Mouse (Mus musculus): ENCODE measurements around the gene Ttc16. TPM values are rescaled to one million over a fixed set of nuclear protein-coding genes. Genes with fewer than 3 reads are reported as not detected.
A peak's percentile ranks its signal among the peaks of the same experiment; 100 is the strongest.

Ttc16 gene
- total RNA-seq, 2 experiments from 2014 or later: 0.40 to 0.52 TPM

DNA sequence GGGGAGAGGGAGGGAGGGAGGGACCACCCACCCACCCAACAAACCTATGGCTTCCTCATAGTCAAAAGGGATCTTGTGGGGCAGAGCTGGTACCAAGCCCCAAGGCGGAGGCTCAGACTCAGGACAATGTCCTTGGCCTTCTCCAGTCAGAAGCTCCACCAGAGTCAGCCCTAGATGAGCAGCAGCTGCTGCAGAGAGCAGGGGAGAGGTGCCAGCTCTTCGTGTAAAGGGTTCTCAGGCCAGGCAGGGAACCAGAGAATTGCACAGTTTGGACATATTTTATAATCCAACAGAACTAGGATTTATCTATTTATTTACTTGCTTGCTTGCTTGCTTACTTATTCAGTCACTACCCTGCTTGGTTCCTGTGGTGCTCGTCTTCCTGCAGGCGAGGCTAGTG lies 36.1 kb downstream of the Ttc16 start:
- no peak overlapping the region for H3K4me3 ChIP-seq
- H3K27ac ChIP-seq: no peak overlapping the region
- no peak for TF ChIP-seq CTCF (IDR thresholded peaks at IDR 0.05)
- no peak for DNase-seq (ENCODE audit: extremely low spot score in 1 of 2, low spot score in 2 of 2)
- intact Hi-C loops (cut with DNase I): no loop called here

- Histone ChIP-seq H3K27ac (no peak overlapping the region), H3K4me3 (no peak overlapping the region)
- intact Hi-C loops (cut with DNase I): no loop called here
- TF ChIP-seq CTCF (IDR thresholded peaks at IDR 0.05): no peak
- DNase-seq (ENCODE audit: extremely low spot score in 1 of 2, low spot score in 2 of 2): no peak
Measured at GRCm38 (mm10) chr2:32737008-32737407, 38.4 kb downstream of the Ttc16 start.

- no peak for TF ChIP-seq CTCF (IDR thresholded peaks at IDR 0.05)
- H3K4me3 ChIP-seq: no peak overlapping the region
- no peak for DNase-seq (ENCODE audit: extremely low spot score in 1 of 2, low spot score in 2 of 2)
- H3K27ac ChIP-seq: no peak overlapping the region
- intact Hi-C loops (cut with DNase I): no loop called here
Measured at GRCm38 (mm10) chr2:32736306-32736829, 39.1 kb downstream of the Ttc16 start.

DNA sequence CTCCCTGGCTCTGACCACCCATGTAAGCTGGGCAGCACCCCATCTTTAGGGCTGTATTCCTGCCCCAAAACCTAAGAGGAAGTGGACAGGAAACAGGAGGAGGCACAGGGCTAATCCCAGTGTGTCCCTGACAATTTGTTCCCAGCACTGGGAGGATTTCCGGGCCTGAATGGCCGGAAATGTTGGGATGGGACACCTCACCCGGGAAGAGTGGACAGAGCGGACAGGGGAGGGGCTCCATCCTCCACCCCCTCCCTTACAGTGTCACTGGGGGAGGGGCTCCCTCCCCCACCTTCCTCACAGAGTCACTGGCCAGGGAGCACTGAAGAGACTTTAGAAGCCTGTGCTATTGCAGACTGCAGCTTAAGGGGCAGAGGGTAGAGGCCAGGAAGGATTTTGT lies 40.5 kb downstream of the Ttc16 start:
- H3K27ac ChIP-seq: peak overlapping the region; percentile 50; the same call in 1 of the 2 replicates
- TF ChIP-seq CTCF (IDR thresholded peaks at IDR 0.05): no peak
- intact Hi-C loops (cut with DNase I): no loop called here
- no peak for DNase-seq (ENCODE audit: extremely low spot score in 1 of 2, low spot score in 2 of 2)
- H3K4me3 ChIP-seq: no peak overlapping the region

GRCm38 (mm10) chr2:32734480-32734879 lies 41.0 kb downstream of the Ttc16 start:
- no peak overlapping the region for H3K27ac ChIP-seq
- no peak for TF ChIP-seq CTCF (IDR thresholded peaks at IDR 0.05)
- intact Hi-C loops (cut with DNase I): no loop called here
- no peak for DNase-seq (ENCODE audit: extremely low spot score in 1 of 2, low spot score in 2 of 2)
- no peak overlapping the region for H3K4me3 ChIP-seq

- DNase-seq (ENCODE audit: extremely low spot score in 1 of 2, low spot score in 2 of 2): no peak
- no peak overlapping the region for H3K4me3 ChIP-seq
- intact Hi-C loops (cut with DNase I): no loop called here
- no peak overlapping the region for H3K27ac ChIP-seq
- TF ChIP-seq CTCF (IDR thresholded peaks at IDR 0.05): no peak
Measured at GRCm38 (mm10) chr2:32732695-32733094, 42.7 kb downstream of the Ttc16 start.

- no peak for DNase-seq (ENCODE audit: extremely low spot score in 1 of 2, low spot score in 2 of 2)
- intact Hi-C loops (cut with DNase I): no loop called here
- Histone ChIP-seq H3K27ac (no peak overlapping the region), H3K4me3 (no peak overlapping the region)
- no peak for TF ChIP-seq CTCF (IDR thresholded peaks at IDR 0.05)
Measured at GRCm38 (mm10) chr2:32731911-32732310, 43.5 kb downstream of the Ttc16 start.

GRCm38 (mm10) chr2:32730854-32731253 lies 44.6 kb downstream of the Ttc16 start:
- intact Hi-C loops (cut with DNase I): no loop called here
- Histone ChIP-seq H3K4me3 (no peak overlapping the region), H3K27ac (no peak overlapping the region)
- no peak for TF ChIP-seq CTCF (IDR thresholded peaks at IDR 0.05)
- DNase-seq (ENCODE audit: extremely low spot score in 1 of 2, low spot score in 2 of 2): no peak

GRCm38 (mm10) chr2:32729547-32729946 lies 45.9 kb downstream of the Ttc16 start:
- intact Hi-C loops (cut with DNase I): no loop called here
- TF ChIP-seq CTCF (IDR thresholded peaks at IDR 0.05): no peak
- H3K4me3 ChIP-seq: no peak overlapping the region
- H3K27ac ChIP-seq: no peak overlapping the region; the same call in 1 of the 2 replicates
- no peak for DNase-seq (ENCODE audit: extremely low spot score in 1 of 2, low spot score in 2 of 2)

DNA sequence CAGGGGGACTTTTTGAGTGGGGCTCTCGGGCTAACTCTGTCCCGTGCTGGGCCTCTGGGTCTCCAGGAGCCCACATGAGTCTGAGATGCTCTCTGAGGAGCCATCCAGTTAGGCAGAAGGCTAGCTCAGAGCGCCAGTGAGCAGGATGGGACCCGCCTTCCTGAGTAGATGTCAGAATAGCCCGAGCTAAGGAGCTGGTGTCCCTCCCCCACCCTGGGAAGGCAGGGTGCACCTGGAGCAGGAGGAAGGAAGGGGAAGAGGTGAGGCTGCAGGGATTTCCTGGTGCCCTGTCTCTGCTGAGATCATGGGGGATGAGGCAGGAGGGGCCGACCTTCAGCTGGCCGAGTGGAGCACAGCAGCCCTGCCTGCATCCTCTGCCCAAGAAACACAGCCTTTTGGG lies 47.0 kb downstream of the Ttc16 start:
- H3K4me3 ChIP-seq: peak overlapping the region; percentile 47
- no peak for DNase-seq (ENCODE audit: extremely low spot score in 1 of 2, low spot score in 2 of 2)
- intact Hi-C loops (cut with DNase I): no loop called here
- 0 out of 2 replicates have a peak overlapping the region, but pooled peaks have one; percentile 3 for H3K27ac ChIP-seq
- TF ChIP-seq CTCF (IDR thresholded peaks at IDR 0.05): no peak

- intact Hi-C loops (cut with DNase I): no loop called here
- H3K4me3 ChIP-seq: peak overlapping the region; percentile 47
- peak; percentile 79 to 81 for DNase-seq (ENCODE audit: extremely low spot score in 1 of 2, low spot score in 2 of 2)
- H3K27ac ChIP-seq: no peak overlapping the region; the same call in 1 of the 2 replicates
- no peak for TF ChIP-seq CTCF (IDR thresholded peaks at IDR 0.05)
Measured at GRCm38 (mm10) chr2:32727435-32727834, 48.0 kb downstream of the Ttc16 start.

- TF ChIP-seq CTCF (IDR thresholded peaks at IDR 0.05): no peak
- no peak for DNase-seq (ENCODE audit: extremely low spot score in 1 of 2, low spot score in 2 of 2)
- H3K27ac ChIP-seq: no peak overlapping the region
- intact Hi-C loops (cut with DNase I): no loop called here
- no peak overlapping the region for H3K4me3 ChIP-seq
Measured at GRCm38 (mm10) chr2:32724832-32725790, 50.3 kb downstream of the Ttc16 start.

Measured in left cerebral cortex, adult 2 months (tissue).